Mouse (Mus musculus): ENCODE data around the gene Gm20388.

Gm20388 gene

GRCm38 (mm10) chr8:121164017-121164469 lies 1253.4 kb downstream of the Gm20388 start:
- no peak for DNase-seq

DNA sequence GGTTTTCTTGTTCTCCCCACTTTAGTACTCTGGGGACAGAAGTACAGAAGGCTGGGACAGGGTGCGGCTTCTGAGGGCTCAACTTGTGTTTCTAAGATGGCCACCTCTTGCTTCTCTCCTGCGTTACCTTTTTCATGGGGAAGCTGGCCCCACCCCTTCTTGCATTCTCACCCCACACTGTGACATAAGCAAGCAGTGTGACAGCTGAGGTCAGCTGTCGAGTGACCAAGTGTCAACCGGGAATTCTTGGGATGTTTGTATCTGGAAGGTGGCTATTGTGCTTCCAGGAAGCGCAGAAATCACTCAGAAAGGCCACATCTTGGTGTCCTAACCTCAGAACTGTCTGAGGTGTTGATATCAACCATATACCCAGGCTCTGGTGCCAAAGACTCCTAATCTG lies 1257.4 kb downstream of the Gm20388 start:
- DNase-seq, result no peak

DNA sequence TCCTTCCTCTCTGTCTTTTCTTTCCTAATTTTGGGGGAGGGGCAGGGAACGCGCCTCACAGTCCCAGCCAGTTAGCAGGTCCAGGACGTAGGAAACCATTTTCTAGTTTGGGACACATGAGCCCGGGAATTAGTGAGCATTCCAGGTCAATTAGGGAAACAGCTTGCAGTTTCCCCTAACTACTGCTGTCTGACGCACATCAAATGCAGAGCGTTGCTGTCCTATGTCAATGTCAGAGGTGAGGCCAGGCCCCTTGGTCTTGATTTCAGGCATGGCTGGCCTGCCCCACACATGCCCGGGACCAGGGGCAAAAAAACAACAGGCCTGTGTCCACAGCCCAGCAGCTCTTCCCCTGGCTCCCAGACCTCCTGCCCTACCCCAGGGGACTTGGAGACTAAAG lies 1259.5 kb downstream of the Gm20388 start:
- peak; percentile 46 for DNase-seq

- no peak for DNase-seq
Observed at GRCm38 (mm10) chr8:121170626-121171552, 1260.2 kb downstream of the Gm20388 start.

DNA sequence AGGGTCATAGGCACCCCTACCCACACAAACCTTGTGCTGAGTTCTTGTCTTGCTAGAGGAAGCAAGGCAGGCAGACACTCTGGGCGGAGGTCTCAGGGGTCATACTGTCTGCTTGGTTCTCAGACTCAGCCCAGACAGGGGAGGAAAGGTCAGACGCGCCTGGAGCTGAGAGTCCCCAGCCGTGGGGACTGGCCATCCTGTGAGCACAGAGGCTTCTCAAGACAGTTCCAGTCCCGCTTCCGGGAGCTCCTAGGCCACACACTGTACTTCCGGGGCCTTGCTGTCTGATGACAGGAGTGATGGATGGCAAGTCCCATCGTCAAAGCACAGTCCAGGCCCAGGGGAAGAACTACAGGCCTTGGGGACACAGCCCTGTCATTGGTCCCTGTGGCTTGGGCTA lies 1261.9 kb downstream of the Gm20388 start:
- DNase-seq, result no peak

- peak; percentile 69 for DNase-seq
Observed at GRCm38 (mm10) chr8:121174178-121174577, 1263.5 kb downstream of the Gm20388 start.

GRCm38 (mm10) chr8:121174721-121175539 lies 1264.3 kb downstream of the Gm20388 start:
- DNase-seq, result peak; percentile 56

DNA sequence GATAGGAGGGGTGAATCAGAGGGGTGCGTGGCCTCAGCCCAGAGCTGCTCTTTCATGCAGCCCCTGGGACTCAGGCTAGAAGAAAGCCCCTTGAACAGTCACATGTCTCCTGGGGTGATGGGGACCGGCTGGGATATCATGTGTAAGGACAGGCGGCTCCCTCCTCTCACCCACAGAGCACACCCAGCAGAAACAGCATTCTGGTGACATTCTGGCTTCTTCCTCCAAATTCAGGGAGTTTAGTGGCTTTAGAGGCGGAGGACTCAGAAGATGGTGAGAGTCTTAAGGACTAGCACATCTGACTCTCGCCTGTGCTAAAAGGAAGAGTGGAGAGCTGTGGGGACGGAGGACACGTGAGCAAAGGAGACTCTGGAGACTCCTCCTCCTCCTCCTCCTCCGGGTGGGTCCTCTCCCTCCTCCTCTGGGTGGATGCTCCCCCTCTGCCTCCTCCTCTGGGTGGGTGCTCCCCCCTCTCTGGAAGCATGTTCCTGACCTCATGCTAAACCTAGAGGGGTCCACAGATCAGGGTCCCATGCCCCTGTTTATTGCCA lies 1265.0 kb downstream of the Gm20388 start:
- DNase-seq, result no peak

GRCm38 (mm10) chr8:121176291-121176690 lies 1265.7 kb downstream of the Gm20388 start:
- DNase-seq, result peak; percentile 67

- DNase-seq, result peak; percentile 66
Observed at GRCm38 (mm10) chr8:121180474-121181284, 1270.0 kb downstream of the Gm20388 start.

- DNase-seq, result no peak
Observed at GRCm38 (mm10) chr8:121181285-121181884, 1270.7 kb downstream of the Gm20388 start.

- DNase-seq, result no peak
Observed at GRCm38 (mm10) chr8:121187491-121188364, 1277.1 kb downstream of the Gm20388 start.

GRCm38 (mm10) chr8:121188994-121189393 lies 1278.4 kb downstream of the Gm20388 start:
- DNase-seq, result no peak

DNA sequence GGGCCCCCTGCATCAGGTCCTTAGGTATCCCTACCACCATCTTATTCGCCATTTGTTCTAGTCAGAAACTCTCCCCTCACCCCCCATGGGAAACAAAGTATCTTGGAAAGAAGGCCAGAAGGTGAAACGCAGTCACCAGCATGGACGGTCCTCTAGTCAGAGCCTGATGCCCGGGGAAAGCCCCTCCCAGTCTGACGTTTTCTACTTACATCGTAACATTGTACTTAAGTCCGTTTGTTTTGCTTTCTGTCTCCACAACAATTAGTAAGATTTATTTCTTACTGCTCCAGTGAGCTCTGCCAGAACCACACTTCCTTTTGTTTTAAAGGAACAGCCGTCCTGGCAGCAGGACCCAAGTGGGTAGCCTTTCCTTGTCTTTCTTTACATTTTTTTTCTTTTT lies 1281.8 kb downstream of the Gm20388 start:
- DNase-seq, result no peak

GRCm38 (mm10) chr8:121195970-121196369 lies 1285.3 kb downstream of the Gm20388 start:
- no peak for DNase-seq

- no peak for DNase-seq
Observed at GRCm38 (mm10) chr8:121196726-121197668, 1286.4 kb downstream of the Gm20388 start.

DNA sequence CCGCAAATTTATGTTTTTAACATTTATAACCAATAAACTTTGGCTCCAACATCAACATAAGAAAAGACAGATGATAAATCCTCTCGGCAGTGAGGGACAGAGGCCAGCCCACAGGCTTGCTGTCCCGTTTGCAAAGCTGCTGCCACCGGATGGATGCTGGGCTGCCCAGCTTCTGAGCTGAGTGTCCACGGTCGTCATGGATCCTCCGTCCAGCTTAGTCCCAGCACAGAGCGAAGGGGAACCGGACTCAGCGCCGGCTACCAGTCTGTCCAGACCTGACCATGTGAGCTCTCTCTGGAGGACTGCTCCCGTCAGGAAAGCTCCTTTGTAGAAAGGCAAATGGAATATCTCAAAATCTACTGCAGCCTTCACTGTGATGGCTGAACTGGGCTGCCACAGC lies 1289.4 kb downstream of the Gm20388 start:
- DNase-seq, result no peak

DNA sequence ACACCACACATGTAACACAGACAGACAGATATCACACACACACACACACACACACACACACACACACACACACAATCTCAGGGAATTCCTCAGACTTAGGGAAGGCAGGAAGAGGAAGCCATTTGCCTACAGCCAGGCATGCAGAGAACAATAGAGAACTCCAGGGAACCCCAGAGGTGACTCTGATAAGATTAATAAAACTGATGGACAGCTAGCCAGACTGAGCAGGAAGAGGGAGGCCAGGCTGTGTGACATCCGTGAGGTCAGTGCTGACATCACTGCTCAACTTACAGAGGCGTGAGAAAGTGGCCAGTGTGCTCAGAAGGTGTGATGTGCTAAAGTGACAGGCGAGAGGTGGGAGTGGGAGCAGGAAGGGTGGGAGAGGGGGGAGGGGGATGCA lies 1290.3 kb downstream of the Gm20388 start:
- no peak for DNase-seq

DNA sequence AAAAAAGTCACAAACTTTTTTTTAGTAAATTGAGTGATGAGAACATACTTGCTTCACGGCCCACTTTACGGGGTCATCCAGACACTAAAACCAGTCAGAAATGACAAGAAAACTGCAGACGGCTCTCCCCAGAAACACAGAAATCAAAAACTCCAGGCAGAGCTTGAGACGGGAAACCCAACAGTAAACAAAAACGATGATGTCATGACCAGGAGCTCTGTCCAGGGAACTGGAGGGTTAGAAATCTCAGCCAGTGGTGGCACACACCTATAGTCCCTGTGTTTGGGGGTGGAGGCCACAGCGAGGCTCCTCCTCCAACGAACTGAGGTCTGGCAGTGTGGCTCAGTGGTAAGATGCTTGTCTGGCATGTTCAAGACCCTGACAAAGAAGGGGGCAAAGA lies 1291.0 kb downstream of the Gm20388 start:
- DNase-seq, result no peak
